Comparison of ENCODE assay signal across 19 mouse cellular contexts in genomic region chr4:154358816-154359215, GRCm38 (mm10). TPM values are rescaled to one million over a fixed set of nuclear protein-coding genes. Genes with fewer than 3 reads are reported as not detected.
DNase-seq lines count a peak whose midpoint lies in the region; TF ChIP-seq lines count a peak whose summit lies in the region.
"Had no signal": no experiment of that assay in that cellular context is flagged by ENCODE, and none has a peak within 500 bp of the region (broad histone marks: within the 10 kb centered on the region; RNA-seq: fewer than 3 reads in every experiment).

No protein-coding gene starts in this region.

- H3K4me1 ChIP-seq in heart, adult 2 months (ENCODE audit: control insufficient read depth, insufficient read depth, low read length): peaks cover 3% of the 10 kb centered on the region; the same call in 1 of the 2 replicates
- H3K4me1 ChIP-seq in E14TG2a.4 (replicated peaks; ENCODE audit: low read depth, low read length): peaks cover 54% of the 10 kb centered on the region
- H3K4me1 ChIP-seq: liver, embryonic 15.5 days had no signal

- H3K9me3 ChIP-seq in E14TG2a.4 (ENCODE audit: low read length): no peaks in the 10 kb centered on the region
- H3K9me3 ChIP-seq: liver, embryonic 15.5 days had no signal

- no peak overlapping the region for H3K4me3 ChIP-seq in heart, adult 2 months
- H3K4me3 ChIP-seq in E14TG2a.4 (replicated peaks; ENCODE audit: low read length): peak overlapping the region; percentile 32
- H3K4me3 ChIP-seq: layer of hippocampus, adult 2 months; liver, embryonic 15.5 days had no signal

- WGBS in heart, adult 2 months: 58% methylated on average over 11 of the region's 11 CpGs

- no peaks in the 10 kb centered on the region for H3K27me3 ChIP-seq in heart, adult 2 months (ENCODE audit: control insufficient read depth, insufficient read depth, low read length)
- H3K27me3 ChIP-seq in E14TG2a.4 (ENCODE audit: insufficient read depth, low read length): peaks cover 37% of the 10 kb centered on the region
- H3K27me3 ChIP-seq: liver, embryonic 15.5 days had no signal

- TF ChIP-seq CTCF in heart, adult 2 months (IDR thresholded peaks at IDR 0.05): no peak
- no peak for TF ChIP-seq CTCF in E14TG2a.4 (conservative IDR thresholded peaks at IDR 0.05; ENCODE audit: low read length)

- TF ChIP-seq POLR2A in heart, adult 2 months (IDR thresholded peaks at IDR 0.05; ENCODE audit: insufficient read depth, low read depth, low read length): no peak

- no peak for TF ChIP-seq EP300 in heart, adult 2 months (IDR thresholded peaks at IDR 0.05; ENCODE audit: insufficient read depth, low read depth, low read length)

- no peaks in the 10 kb centered on the region for H3K79me2 ChIP-seq in heart, adult 2 months (replicated peaks; ENCODE audit: control insufficient read depth, insufficient read depth, low read length)

- H3K36me3 ChIP-seq in heart, adult 2 months (ENCODE audit: control insufficient read depth, insufficient read depth, low read length): no peaks in the 10 kb centered on the region; the same call in 1 of the 2 replicates
- no peaks in the 10 kb centered on the region for H3K36me3 ChIP-seq in E14TG2a.4 (ENCODE audit: insufficient read depth, low read length)
- H3K36me3 ChIP-seq: G1E; liver, embryonic 15.5 days had no signal

- DNase-seq in heart, adult 2 months: peak in 1 of 2 experiments; percentile 37
- no peak for DNase-seq in heart, postnatal 10 days
- peak; percentile 37 for DNase-seq in heart, postnatal 4 days
- DNase-seq in lung, postnatal 25 days (ENCODE audit: low spot score): peak; percentile 5
- DNase-seq in layer of hippocampus, adult 18-20 months (ENCODE audit: low spot score in 2 of 2): no peak
- DNase-seq in kidney, adult 9 months: no peak
- no peak for DNase-seq in adrenal gland, adult 2 months
- DNase-seq: cerebellum, postnatal 25 days; forebrain, postnatal 0 days; thymus, adult 2 months had no signal

- intact Hi-C loops in heart, adult 2 months (cut with DNase I): loop anchor here (5.0 kb wide), 1 partner anchor 43 kb away; no protein-coding TSS in a partner anchor
- intact Hi-C loops in heart, postnatal 10 days (cut with DNase I): loop anchor here (2.0 kb wide), 1 partner anchor 30 kb away; no protein-coding TSS in a partner anchor

- H3K9ac ChIP-seq in heart, adult 2 months (ENCODE audit: low read depth, low read length): no peak overlapping the region
- H3K9ac ChIP-seq: forebrain, postnatal 0 days; liver, embryonic 15.5 days had no signal

- peak overlapping the region; percentile 47; the same call in 1 of the 2 replicates for H3K27ac ChIP-seq in heart, adult 2 months
- H3K27ac ChIP-seq: liver, embryonic 15.5 days had no signal

RNA-seq across cellular contexts. Expression of gene B230104I21Rik, which starts 22.9 kb away (rescaled TPM):
- not detected for total RNA-seq in heart, adult 2 months (2021)
- polyA plus RNA-seq in heart, adult 2 months (2012; rRNA removed): not detected in 2 replicates
- not detected for total RNA-seq in heart, postnatal 10 days (2021)
- total RNA-seq in heart, postnatal 4 days (2021): not detected
- under 1 TPM in 1 of 2 experiments, not detected in 1; 0.53 TPM for total RNA-seq in layer of hippocampus, adult 18-20 months (2021)
- not detected for total RNA-seq in adrenal gland, adult 2 months (2021)
- polyA plus RNA-seq in adrenal gland, adult 2 months (2012; rRNA removed): not detected in 2 replicates
- total RNA-seq: G1E; heart, postnatal 36 days; left cerebral cortex, postnatal 25 days; monocyte, adult 5-6 weeks had no signal
- polyA plus RNA-seq: activated CD4-positive, CD25-positive, alpha-beta regulatory T cell, adult 4 months; forebrain, postnatal 0 days; G1E; inflammation-experienced regulatory T-cells, adult 6 months; liver, embryonic 15.5 days; thymus, adult 2 months had no signal

RNA-seq across cellular contexts. Expression of gene Arhgef16, which starts 57.3 kb away (rescaled TPM):
- under 1 TPM; 0.36 to 0.39 TPM for total RNA-seq in heart, adult 2 months (2021)
- 1.2 and 1.6 TPM in 2 replicates for polyA plus RNA-seq in heart, adult 2 months (2012; rRNA removed)
- 1 to 10 TPM in 1 of 2 experiments, under 1 TPM in 1; 0.77 to 1.4 TPM for total RNA-seq in heart, postnatal 10 days (2021)
- 1 to 10 TPM in 1 of 2 experiments, under 1 TPM in 1; 0.99 to 1.0 TPM for total RNA-seq in heart, postnatal 4 days (2021)
- under 1 TPM; 0.57 to 0.71 TPM for total RNA-seq in layer of hippocampus, adult 18-20 months (2021)
- total RNA-seq in adrenal gland, adult 2 months (2021): under 1 TPM; 0.46 to 0.59 TPM
- polyA plus RNA-seq in adrenal gland, adult 2 months (2012; rRNA removed): 0.27 and 0.49 TPM in 2 replicates
- total RNA-seq: monocyte, adult 5-6 weeks had no signal
- polyA plus RNA-seq: G1E had no signal

Comparison
In these comparisons a context has a peak if more than half of its experiments do, and no peak if none do; other contexts are left out.
1. DNase-seq: peak in heart, postnatal 4 days (single experiment) and lung, postnatal 25 days (single experiment); none in heart, postnatal 10 days (0 of 2), layer of hippocampus, adult 18-20 months (0 of 2), kidney, adult 9 months (single experiment) and adrenal gland, adult 2 months (single experiment).